Mouse (Mus musculus): Measurements from ENCODE around the gene Slfn8.
"Not testable (repeated sequence)": the region's sequence is repeated elsewhere in the genome, so short reads cannot be mapped to it uniquely, and the experiment has no call there.

The Slfn8 gene

DNA sequence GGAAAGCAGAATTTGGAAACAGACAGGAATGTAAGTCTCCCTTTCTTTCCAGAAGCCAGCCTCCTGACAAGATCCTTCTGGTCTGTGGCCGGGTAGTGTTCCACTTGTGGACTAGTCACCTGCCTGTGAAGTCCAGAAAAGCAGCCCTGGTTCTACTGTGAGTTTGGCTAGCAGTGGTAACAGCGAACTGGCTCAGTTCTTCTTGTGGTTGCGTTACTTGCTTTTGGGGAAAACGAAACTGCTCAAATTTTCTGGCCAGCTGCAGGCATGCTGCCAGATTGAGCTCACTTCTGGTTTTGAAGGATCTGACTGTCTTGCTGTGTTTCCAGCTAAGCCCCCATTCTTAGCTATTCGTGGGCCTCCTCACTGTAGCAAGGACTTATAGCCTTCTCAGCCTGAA is at the start of gene Slfn8:
Gene Slfn8, minus strand, starts transcription at position 190 of the 400 bp plus-strand sequence.
- no peak for DNase-seq

DNA sequence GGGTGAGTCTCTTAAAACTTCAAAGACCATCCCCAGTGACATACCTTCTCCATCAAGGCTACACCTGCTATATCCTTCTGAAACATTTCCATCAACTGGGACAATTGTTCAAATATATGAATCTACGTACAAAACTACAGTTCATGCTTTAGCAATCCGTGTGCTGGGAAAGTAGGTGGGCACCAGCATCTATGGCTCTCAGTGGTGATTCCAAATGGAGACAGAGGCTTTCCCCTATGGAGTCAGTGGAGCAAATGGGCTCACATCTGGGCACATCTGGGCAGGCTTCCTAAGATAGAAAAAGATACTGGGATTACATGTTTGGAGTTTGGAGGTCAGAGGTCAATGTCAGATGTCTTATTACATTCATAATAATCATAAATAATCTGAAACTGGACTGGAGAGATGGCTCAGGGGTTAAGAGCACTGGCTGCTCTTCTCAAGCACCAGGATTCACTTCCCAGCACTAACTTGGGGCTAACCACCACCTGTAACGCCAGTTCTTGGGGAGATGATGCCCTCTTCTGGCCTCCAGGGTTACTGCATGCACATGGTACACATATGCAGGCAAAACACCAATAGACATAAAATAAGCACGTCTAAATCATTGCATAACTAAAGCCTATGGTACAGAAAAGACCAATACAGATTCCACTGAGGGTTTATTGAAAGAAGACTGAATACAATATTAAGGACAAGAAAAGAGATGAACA is 47.5 kb upstream of the Slfn8 start:
- no peak for DNase-seq

DNA sequence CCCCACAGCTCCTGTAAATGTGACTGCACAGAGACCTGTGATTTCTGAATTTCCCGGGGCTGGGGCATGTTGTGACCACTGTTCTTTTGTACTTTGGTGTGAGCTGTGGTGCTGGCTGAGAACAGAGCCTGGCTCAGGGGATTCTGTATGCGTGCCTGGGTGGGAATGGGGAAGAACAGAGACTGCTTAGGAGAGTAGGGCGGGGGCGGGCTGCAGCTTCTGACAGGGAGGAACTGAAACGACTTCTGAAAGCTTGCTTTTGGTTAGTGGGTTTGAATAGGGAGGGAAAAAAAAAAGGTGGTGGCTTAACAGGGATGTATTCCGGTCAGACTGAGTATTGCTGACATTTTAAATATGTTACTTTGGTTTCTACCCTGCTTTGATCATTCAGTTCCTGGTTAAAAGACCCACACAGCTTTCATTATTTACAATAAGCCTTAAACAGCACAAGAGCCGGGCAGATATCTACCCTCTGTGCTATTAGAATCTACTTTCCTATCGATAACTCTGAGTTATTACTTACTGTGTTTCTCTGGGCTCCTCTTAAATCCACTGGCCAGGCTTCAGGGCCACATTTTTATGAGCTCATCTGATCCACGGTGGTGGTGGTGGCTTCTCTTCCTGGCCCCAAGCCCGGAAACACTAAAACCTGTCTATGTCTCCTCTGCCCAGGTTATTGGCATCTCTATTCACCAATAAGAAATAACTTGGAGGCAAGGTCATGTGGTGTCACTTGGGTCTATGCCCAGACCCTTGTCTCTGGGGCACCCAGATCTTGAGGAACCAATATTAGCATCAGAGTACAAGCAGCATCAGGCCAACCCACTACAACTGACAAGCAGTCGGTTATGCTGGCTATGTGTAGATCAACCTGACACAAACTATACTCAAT is 46.3 kb upstream of the Slfn8 start:
- peak in 1 of 2 experiments; percentile 37 for DNase-seq

DNA sequence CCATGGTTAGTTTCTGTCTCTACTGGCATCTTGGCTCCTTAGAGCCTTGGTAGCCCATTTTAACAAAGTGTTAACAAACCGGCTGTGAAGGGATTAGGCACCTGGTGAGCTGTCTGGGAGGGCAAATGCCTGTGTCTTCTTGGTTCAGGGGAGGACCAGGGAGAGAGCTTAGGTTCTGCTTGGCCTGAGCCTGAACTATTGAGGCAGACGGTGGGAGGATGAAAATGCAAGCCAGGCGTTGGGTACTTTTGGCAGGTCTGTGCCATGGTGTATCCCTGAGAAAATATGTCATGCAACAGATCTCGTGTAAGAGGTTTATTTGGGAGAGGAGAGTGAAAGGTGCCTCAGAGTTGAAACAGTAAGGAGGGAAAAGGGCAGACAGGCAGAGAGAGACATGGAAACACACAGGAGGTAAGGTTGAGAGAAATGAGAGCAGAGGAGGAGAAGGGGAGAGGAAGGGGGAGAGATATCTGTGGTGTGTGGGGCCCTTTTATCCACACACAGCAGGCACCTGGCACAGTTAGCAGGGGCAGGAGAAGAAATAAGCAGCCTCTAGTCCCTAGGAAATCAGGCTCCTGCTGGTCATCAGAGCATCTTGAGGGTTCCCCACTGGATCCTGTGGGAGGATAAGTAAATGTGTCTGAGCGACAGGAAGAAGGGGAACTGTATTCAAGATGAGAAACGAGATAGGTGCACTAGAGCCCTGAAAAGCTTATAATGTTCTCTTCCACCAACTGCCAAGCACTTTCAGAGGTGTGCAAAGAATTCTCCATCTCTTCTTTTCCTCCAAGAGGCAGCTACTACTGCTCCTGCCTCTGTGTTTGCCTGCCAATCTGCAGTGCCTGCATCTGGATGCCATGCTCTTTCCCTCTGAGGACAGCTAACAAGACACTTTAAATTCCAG is 45.1 kb upstream of the Slfn8 start:
- no peak for DNase-seq

DNA sequence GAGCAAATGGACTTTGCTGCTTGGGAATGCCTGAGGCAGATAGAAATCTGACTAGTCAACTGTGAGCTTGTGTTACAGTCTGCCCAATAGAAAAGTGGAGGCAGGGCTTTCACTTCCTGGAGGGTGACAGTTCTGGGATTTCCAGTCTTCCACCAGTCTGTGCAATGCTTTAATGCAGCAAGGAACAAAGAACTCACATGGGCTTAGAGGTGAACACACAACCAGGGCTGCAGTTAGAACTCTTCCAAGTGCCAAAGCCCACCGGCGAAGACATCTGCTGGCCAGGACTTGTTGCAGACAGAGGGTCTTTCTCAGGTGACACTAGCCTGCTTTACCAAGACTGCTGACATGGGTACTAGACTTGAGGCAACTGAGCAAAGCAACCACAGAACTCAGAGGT is 44.3 kb upstream of the Slfn8 start, which contains the start of gene Slfn2:
Gene Slfn2, plus strand, starts transcription at position 167 of the 400 bp plus-strand sequence.
- DNase-seq: no peak

DNA sequence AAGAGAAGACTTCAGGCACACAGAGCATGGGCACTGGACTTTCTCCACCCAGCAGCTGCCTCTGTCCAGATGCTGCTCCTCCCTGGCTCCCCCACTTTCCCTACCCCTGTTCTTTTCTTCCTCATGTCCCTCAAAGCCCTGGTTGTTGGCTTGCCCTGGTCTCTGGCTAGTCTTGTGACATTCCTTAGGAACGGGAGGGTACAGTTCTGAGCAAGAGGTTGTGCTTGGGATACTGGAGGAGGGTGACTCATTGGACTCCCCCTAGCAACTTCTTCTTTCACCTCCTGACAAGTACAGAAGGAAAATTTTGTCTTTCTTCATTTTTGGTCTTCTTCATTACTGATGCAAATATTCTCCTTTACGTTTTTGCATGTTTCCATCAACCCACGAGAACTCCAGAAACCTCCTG is 43.3 kb upstream of the Slfn8 start:
- DNase-seq: no peak

DNA sequence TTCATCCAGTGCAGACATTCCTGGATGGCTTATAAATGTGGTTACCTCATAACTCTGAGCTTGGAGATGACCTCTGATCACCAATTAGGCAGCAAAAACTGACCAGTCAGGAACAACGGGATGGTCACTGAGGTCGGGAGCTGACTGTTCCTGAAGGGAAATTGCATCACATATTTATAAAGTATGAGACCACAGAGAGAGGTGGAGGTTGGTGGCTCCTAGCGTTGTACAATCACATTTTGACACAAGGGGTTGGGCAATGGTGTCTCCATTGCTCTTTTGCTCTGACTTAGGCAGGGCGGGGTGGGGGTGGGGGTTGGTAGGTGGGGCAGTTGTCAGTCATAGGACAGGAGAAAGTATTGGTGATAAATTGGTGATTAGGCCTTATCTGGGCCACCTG is 42.5 kb upstream of the Slfn8 start:
- DNase-seq: no peak

DNA sequence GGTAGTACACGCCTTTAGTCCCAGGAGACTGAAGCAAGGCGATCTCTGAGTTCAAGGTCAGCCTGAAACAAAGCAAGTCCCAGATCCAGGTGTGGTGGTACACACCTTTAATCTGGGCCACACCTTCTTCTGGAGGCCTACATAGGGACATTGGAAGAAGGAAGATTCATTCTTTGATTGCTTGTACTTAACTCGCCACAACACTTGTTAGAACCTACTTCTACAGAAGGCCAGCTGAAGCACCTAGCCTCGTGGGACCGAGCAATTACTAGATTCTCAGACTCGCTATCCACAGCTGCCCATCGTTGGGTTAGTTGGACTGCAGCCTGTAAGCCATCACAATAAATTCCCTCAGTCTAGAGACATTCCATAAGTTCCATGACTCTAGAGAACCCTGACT is 41.2 kb upstream of the Slfn8 start:
- DNase-seq: no peak

DNA sequence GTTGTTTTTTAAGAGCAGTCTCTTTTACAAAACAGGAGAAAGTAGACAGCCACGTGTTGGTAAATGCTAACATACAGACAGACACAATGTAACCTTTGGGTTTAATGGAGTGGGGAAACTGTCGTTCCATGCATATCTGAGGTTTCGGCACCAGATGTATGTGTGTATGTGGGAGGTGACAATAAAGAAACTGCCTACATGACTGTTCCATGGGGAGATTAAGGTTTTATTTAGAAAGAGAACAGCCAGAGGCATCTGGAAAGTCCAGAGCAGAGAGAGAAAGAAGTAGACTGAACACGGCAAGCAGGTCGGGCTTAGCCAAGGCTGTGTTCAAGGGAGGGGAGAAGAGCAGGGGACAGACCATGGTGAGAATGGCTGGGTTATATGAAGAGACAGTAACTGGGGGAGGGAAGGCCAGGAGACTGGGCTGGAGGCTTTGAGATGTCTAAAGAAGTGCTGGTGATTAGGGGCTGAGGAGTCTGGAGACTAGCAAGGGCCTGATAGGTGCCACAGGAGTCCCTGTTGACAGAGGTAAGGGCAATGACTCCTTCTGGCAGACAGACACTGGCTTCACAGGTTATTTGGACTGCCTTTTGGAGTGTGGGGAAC is 39.9 kb upstream of the Slfn8 start:
- no peak for DNase-seq

DNA sequence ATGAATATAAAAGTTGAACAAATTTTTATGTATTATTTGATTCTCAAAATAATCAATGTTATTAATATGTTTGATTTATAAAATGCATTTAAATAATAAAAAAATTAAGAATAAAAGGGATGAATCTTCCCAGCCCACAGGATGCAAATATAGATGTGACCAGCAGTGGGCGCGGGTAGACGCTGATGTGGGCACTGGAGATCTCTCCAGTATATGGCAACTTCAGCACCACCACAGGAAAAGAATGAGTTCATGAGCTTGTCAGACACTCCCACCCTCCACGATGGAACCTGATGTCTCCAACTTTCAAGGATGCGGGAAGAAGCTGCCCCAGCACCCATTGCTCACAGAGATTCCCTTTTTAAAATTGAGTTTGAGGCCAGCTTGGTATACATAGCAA is 37.3 kb upstream of the Slfn8 start:
- peak in 1 of 2 experiments; percentile 62 for DNase-seq

DNA sequence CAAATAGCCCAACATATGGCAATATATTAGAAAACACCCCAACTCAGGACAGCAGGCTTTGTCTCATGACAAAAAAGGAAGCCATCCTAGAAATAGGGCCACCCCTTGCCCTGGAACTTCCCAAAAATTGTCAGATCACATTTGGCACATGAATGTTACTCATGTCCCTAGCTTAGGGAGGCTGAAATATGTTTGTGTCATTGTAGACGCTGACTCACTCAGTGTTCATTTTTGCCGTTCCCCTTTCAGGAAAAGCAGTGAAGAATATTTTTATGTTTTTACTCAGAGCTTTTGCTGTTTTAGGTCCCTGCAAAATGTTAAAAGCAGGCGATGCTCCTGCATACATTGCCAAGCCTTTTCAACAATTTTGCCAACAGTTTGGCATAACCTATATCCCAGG is 25.0 kb upstream of the Slfn8 start:
- no peak for DNase-seq

DNA sequence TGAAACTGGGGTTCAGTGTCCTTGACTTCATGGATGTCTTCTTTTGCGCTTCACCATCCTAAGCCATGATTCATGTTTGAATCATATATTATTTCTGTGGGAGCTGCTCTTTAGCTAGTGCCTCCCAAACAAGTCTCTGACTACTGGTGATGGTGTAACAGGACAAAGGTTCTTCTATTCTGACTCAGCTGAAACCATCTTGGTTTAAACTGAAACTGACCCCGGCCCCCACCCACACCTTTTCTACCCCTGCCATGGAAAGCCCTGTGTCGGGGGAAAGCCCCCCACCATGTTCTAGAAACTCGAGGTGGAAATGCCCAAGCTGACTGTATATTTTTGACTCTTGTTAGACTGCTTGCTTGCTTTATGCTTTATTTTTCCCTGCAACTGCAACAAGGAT is 23.3 kb upstream of the Slfn8 start:
- no peak for DNase-seq

DNA sequence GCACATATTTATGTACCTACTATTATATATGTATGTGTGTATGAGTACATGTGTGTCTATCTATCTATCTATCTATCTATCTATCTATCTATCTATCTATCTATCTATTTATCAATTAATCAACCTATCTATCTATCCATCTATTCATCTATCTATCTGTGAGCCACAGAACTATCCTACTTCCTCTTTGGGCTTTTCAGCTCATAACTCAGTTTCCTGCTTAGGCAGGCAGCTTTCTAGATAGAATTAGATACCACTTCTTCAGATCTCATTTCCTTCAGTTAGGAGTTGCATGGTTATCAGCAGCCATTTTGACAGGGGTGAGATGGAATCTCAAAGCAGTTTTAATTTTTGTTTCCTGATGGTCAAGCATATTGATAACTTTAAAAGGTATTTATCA is 20.4 kb upstream of the Slfn8 start:
- no peak for DNase-seq

DNA sequence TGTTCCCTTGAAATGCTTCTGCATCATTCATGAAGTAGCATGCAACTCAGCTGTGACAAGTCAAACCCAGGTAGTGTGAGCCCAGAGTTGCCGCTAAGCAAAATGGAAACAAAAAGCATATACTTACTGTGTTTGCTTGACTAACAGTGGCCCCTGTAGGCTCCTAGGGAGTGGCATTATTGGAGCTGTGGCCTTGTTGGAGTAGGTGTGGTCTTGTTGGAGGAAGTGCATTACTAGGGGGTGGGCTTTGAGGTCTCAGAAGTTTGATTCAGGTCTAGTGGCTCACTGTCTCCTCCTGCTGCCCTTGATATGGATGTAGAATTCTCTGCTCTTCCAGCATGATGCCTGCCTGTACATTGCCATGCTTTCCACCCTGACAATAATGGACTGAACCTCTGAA is 19.7 kb upstream of the Slfn8 start:
- DNase-seq: no peak

DNA sequence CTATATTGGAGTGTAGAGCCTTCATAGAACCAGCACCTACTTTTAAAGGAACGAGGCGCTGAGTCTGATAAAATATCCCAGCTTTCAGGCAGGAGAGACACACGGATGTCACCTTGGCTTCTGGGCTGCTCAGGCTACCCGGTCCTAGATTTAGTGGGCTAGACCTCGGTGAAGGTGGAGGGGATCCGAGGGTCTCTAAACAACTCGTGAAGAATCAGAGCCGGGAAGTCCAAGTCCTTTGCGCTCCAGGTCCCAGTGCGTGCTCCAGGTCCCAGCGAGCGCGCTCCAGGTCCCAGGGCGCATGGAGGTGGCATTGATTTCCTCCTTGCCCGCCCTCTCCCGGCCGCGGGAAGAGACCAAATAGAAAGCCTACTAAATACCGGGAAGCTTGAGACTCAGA is 19.2 kb upstream of the Slfn8 start:
- no peak for DNase-seq

DNA sequence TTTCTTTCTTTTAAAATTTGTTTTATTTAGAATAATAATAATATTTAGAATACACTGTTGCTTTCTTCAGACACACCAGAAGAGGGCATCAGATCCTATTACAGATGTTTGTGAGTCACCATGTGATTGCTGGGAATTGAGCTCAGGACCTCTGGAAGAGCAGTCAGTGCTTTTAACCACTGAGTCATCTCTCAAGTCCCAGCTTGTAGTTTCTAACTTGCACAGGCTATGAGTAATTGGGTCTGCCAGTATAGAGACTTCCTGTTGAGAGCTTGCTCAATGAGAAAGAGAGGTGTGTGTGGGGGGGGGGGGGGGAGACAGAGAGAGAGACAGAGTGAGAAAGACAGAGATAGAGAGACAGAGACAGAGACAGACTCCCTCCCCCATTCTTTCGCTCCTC is 18.5 kb upstream of the Slfn8 start:
- DNase-seq: no peak

DNA sequence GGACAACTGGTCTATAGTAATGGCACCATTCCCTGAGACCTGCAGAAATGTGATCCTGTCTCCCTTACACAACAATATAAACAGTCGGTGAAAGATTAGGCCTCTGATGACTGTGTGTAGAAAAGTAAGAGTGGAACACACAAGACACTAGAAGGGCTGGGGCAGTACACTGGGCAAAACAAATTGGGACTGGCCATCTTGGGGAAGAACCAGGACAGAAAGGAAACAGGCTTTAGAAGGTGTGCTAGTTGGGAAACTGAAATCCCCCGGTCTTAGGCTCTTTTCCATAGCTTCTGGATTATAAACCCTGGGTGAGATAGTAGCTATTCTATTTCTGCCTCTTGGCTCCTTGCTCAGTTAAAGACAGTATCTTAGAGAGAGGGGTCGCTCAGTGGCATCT is 18.1 kb upstream of the Slfn8 start:
- DNase-seq: not testable (repeated sequence)

DNA sequence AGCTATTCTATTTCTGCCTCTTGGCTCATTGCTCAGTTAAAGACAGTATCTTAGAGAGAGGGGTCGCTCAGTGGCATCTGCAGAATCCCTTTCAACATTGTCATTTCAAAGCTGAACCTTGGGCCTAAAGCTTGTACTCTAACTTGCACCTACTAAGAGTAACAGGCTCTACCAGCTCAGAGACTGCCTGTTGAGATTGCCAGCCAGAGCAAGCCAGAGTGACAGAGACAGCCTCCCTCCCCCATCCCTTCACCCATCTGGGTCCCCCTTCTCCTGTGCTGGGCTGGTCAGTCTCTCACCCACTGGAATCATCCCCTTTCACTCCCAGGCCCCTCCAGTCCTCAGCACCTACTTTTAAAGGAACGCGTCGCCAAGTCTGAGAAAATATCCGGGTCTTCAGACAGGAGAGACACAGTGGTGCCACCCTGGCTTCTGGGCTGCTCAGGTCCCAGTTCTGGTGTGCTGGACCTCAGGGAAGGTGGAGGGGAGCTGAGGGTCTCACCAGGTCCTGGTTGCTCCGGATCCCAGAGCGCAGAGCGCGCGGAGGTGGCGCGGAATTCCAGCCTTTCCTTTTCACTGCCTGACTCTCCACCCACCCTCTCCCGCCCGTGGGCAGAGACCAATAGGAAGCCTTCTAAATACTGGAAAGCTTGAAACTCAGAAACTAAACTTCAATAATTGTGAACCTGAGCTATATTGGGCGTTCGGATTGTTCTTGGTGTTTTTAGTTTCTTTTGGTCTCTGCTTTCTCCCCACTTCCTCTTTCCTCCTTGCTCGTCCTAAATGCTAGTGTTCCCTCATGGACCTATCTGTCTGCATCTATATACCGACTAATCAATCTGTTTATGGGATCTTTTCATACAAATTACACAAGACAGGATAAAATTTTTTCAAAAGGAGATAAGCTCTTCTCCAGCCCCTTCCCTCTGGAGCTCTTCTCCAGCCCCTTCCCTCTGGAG is 770 bp downstream of the Slfn8 start:
- not testable (repeated sequence) for DNase-seq

DNA sequence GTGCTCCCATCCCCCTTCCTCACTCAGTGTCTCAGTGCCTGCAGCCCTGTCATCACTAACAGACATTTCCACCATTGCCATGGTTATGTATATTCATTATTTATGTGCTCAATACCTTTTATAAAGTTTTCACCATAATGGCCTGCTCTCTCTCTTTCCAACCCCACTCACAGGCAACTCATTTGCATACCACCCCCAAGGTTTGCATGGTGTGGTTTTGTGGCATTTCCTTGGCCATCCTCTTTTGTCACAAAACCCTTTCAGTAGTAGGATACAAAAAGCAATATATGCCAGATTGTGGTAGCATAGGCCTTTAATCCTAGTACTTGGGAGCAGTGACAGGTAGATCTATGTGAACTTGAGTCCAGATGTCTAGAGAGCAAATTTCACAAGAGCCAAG is 4.5 kb downstream of the Slfn8 start:
- no peak for DNase-seq

DNA sequence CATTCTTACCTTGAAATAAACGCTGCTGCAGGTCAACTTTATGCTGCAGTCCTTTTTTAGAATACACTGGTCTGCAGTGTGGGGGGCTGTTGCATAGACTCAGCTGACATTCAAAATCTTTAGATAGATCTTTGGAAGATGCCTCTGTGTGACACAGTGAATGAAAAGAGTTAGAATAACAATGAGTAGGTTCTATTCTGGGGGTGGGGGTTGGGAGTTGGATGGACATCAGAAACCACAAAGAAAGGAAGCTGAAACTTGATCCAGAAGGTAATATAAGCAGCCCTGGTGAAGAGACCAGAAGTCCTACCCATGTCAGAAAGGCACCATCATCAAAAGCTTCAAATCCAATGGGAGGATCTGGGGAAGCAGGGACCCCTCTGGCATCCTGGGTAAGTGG is 7.3 kb downstream of the Slfn8 start:
- no peak for DNase-seq

DNA sequence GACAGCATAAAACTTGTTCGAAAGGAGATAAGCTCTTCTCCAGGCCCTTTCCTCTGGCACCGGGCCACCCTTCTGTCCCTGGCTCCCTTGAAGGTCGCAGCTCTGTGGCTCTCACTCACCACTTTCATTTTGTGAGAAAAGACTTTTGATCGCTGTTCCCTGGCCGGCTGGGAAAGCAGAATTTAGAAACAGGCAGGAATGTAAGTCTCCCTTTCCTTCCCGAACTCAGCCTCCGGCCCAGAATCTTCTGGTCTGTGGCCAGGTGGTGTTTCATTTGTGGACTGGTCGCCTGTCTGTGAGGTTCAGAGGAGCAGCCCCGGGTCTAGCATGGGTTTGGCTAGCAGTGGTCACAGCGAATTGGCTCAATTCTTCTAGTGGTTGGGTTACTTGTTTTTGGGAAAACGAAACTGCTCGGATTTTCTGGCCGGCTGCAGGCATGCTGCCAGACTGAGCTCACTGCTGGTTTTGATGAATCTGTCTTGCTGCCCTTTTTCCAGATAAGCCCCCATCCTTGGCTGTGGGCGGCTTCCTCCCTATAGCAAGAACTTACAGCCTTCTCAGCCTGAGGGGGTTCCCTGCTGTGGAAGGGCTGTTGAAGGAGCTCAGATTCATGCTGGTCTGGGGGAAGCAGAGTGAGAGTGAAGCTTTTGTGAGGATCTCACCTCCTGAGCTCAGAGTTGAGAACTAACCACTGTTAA is 29.0 kb downstream of the Slfn8 start, which contains the start of gene Slfn9:
Gene Slfn9, minus strand, starts transcription at position 362 of the 698 bp plus-strand sequence.
- peak; percentile 18 to 32 for DNase-seq
